Mouse (Mus musculus) bone marrow, adult 2 months (tissue): ENCODE data around the gene Btnl6. TPM values are rescaled to one million over a fixed set of nuclear protein-coding genes. Genes with fewer than 3 reads are reported as not detected.
"Not testable (repeated sequence)": the region's sequence is repeated elsewhere in the genome, so short reads cannot be mapped to it uniquely, and the experiment has no call there.

Source experiments
- H3K27ac ChIP-seq: fragments of 200-500 bp; 2 replicates; pipeline ENCODE4 v1.5.1; 2012; ENCODE audit warnings: low read depth, mild to moderate bottlenecking, control low read depth, inconsistent platforms, low read length; ENCODE audit not compliant: control insufficient read depth, poor library complexity, insufficient read depth
- H3K4me1 ChIP-seq: fragments of 200-500 bp; 2 replicates; pipeline ENCODE4 v1.6.1; 2011; ENCODE audit warnings: low read length; ENCODE audit not compliant: control insufficient read depth, insufficient read depth
- H3K4me3 ChIP-seq: fragments of 200-500 bp; replicated peaks from 2 replicates; pipeline ENCODE3; 2011; ENCODE audit warnings: mild to moderate bottlenecking, low read depth, low read length, control low read depth; ENCODE audit not compliant: control insufficient read depth
- CTCF ChIP-seq: fragments of 200-500 bp; IDR thresholded peaks from 2 replicates; pipeline ENCODE4 v1.5.1; 2011; ENCODE audit warnings: low read length, control low read depth; ENCODE audit not compliant: control insufficient read depth, insufficient read depth
- POLR2A ChIP-seq: fragments of 200-500 bp; IDR thresholded peaks from 2 replicates; pipeline ENCODE4 v1.6.1; 2011; ENCODE audit warnings: low read depth, mild to moderate bottlenecking, control low read depth, low read length, borderline replicate concordance; ENCODE audit not compliant: control insufficient read depth
- WGBS: fragments of 180-500 bp; shearing (Covaris S2); methylation state at CpG from one replicate; pipeline ENCODE4 v1.1.7; 2018; 5-methylcytosine and 5-hydroxymethylcytosine counted together
- polyA plus RNA-seq: library from polyadenylated mRNA; stranded (reverse); fragments of >200 nt; gene quantifications from 2 replicates; pipeline ENCODE4 v1.2.4, GENCODE M21; 2011; ENCODE audit warnings: low replicate concordance; ENCODE audit not compliant: missing spikeins, insufficient read depth, insufficient read length

Btnl6 gene
- polyA plus RNA-seq, 1 experiment, result 1.9 TPM

GRCm38 (mm10) chr17:34476427-34476826, 40.7 kb downstream of the Btnl6 start:
- no peak for TF ChIP-seq POLR2A
- no peak for TF ChIP-seq CTCF
- 91% methylated on average over 1 of the region's 2 CpGs for WGBS

DNA sequence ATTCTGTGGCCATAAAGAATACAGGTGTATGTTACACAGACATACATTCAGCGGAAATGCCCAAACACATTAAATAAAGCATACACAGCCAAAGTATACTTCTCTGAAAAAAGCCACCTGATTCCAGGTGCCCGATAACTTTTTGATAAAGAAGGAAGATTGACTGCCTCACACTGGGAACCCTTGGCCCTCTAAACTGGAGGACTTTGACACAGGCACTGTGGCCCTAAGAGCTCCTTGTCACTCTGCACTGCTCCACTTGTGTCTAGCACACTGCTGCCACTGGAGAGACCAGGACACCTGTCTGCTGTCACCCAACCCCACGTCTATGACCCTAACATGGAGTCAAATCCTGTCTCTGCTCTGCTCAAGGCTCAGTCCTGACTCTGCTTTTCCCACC, 42.1 kb downstream of the Btnl6 start:
- 80% methylated on average over 3 of the region's 3 CpGs for WGBS
- no peaks in the 10 kb centered on the region for H3K4me1 ChIP-seq
- TF ChIP-seq POLR2A, result no peak
- TF ChIP-seq CTCF, result no peak
- no peak overlapping the region for H3K27ac ChIP-seq
- H3K4me3 ChIP-seq, result no peak overlapping the region

More at GRCm38 (mm10) chr17:34476427-34476826, 40.7 kb downstream of the Btnl6 start:
- H3K4me1 ChIP-seq, result no peaks in the 10 kb centered on the region
- no peak overlapping the region for H3K4me3 ChIP-seq
- H3K27ac ChIP-seq, result no peak overlapping the region

- no peak overlapping the region for H3K4me3 ChIP-seq
- no peaks in the 10 kb centered on the region for H3K4me1 ChIP-seq
- H3K27ac ChIP-seq, result no peak overlapping the region
- TF ChIP-seq POLR2A (no peak), CTCF (no peak)
- WGBS, result 11% methylated on average over 2 of the region's 2 CpGs
Measured at GRCm38 (mm10) chr17:34470491-34470890, 46.7 kb downstream of the Btnl6 start.

DNA sequence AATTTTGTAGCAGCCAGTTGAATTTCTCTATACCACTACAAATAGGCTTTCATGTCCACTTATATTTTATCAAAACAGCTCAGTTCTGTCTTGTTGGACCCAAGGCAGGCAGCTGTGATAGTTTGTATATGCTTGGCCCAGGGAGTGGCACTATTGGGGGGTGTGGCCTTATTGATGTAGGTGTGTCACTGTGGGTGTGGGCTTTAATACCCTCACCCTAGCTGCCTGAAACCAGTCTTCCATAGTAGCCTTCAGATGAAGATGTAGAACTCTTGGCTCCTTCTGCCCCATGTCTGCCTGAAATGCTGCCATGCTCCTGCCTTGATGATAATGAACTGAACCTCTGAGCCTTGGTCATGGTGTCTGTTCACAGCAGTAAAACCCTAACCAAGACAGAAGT, 51.2 kb downstream of the Btnl6 start:
- H3K4me1 ChIP-seq, H3K4me3 ChIP-seq, H3K27ac ChIP-seq: not testable (repeated sequence)

DNA sequence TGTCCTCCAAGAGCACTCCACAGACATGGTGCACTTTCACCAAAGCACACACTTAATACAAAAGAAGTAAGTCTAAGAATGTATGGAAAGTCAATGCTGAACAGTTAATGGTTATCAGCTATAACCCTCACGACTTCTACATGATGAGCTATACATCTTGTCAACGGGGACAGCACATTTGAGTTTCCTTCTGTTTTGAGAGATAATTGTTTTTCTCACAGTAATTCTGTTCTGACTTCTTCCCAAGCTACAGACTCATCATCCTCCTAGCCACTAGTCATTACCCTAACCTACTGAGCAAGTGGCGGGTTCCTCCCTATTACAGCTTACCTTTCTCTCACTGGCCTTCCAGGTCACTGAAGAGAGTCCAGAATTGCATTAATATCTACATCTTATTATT, 57.9 kb downstream of the Btnl6 start:
- Histone ChIP-seq H3K4me1 (peaks cover 3% of the 10 kb centered on the region), H3K27ac (no peak overlapping the region), H3K4me3 (no peak overlapping the region)
- no peak for TF ChIP-seq POLR2A
- no peak for TF ChIP-seq CTCF
- WGBS, result 67% methylated on average over 3 of the region's 3 CpGs

Other genes with a start within 250 kb of the Btnl6 start
- 65.0 and 143 TPM in 2 replicates for gene H2-Aa, start 229.5 kb downstream of the Btnl6 start, polyA plus RNA-seq
- gene H2-Eb1, start 211.5 kb downstream of the Btnl6 start, polyA plus RNA-seq, result 32.6 and 82.7 TPM in 2 replicates
- gene H2-Eb2, start 191.7 kb downstream of the Btnl6 start, polyA plus RNA-seq, result 0.29 and 0.60 TPM in 2 replicates
- gene Btnl2, start 162.5 kb downstream of the Btnl6 start, polyA plus RNA-seq, result 1.1 and 1.8 TPM in 2 replicates
- gene Btnl1, start 140.2 kb downstream of the Btnl6 start, polyA plus RNA-seq, result not detected in 2 replicates
- 0.92 and 3.7 TPM in 2 replicates for gene BC051142, start 118.5 kb downstream of the Btnl6 start, polyA plus RNA-seq
- 0.65 and 1.2 TPM in 2 replicates for gene Btnl4, start 40.0 kb downstream of the Btnl6 start, polyA plus RNA-seq
- gene Notch4, start 46.9 kb upstream of the Btnl6 start, polyA plus RNA-seq, result 1.0 and 7.5 TPM in 2 replicates
- gene Gpsm3, start 72.5 kb upstream of the Btnl6 start, polyA plus RNA-seq, result 85.2 and 156 TPM in 2 replicates
- gene Pbx2, start 73.9 kb upstream of the Btnl6 start, polyA plus RNA-seq, result 50.3 and 95.1 TPM in 2 replicates
- gene Ager, start 80.5 kb upstream of the Btnl6 start, polyA plus RNA-seq, result 12.2 and 16.3 TPM in 2 replicates
- 36.4 and 42.3 TPM in 2 replicates for gene Rnf5, start 86.3 kb upstream of the Btnl6 start, polyA plus RNA-seq
- 37.4 and 66.7 TPM in 2 replicates for gene Agpat1, start 86.9 kb upstream of the Btnl6 start, polyA plus RNA-seq
- 4.2 and 7.2 TPM in 2 replicates for gene Egfl8, start 98.6 kb upstream of the Btnl6 start, polyA plus RNA-seq
- 12.6 and 16.6 TPM in 2 replicates for gene Ppt2, start 111.2 kb upstream of the Btnl6 start, polyA plus RNA-seq
- 2.9 and 4.5 TPM in 2 replicates for gene Prrt1, start 112.2 kb upstream of the Btnl6 start, polyA plus RNA-seq
- 4.6 and 13.6 TPM in 2 replicates for gene Fkbpl, start 127.4 kb upstream of the Btnl6 start, polyA plus RNA-seq
- gene Atf6b, start 129.8 kb upstream of the Btnl6 start, polyA plus RNA-seq, result 22.4 and 40.2 TPM in 2 replicates
- 0.17 TPM in 1 of 2 replicates, not detected in the other for gene Tnxb, start 153.2 kb upstream of the Btnl6 start, polyA plus RNA-seq
- gene C4b, start 226.5 kb upstream of the Btnl6 start, polyA plus RNA-seq, result 10.9 and 11.5 TPM in 2 replicates